Mouse (Mus musculus): ENCODE results near the gene Galnt11. TPM values are rescaled to one million over a fixed set of nuclear protein-coding genes. Genes with fewer than 3 reads are reported as not detected.
A peak's percentile ranks its signal among the peaks of the same experiment; 100 is the strongest.
"Not testable (repeated sequence)": the region's sequence is repeated elsewhere in the genome, so short reads cannot be mapped to it uniquely, and the experiment has no call there.

The Galnt11 gene
- 38.1 and 41.5 TPM in 2 replicates for total RNA-seq (2021)
- long read RNA-seq, experiment 1, transcript Galnt11-201 (12 exons, 2,552 nt): major isoform, 76 of 98 reads
- long read RNA-seq, experiment 1, partial matches to known transcripts: 3 of 98 reads
- long read RNA-seq, experiment 1, other reads (novel, unspliced or antisense): 17 of 98 reads
- long read RNA-seq, experiment 2, transcript Galnt11-201 (12 exons, 2,552 nt): major isoform, 59 of 92 reads
- long read RNA-seq, experiment 2, partial matches to known transcripts: 4 of 92 reads
- long read RNA-seq, experiment 2, other reads (novel, unspliced or antisense): 28 of 92 reads

- DNase-seq: no peak
These were observed at the start of gene Galnt11 for GRCm38 (mm10) chr5:25221604-25222003. Gene Galnt11 (plus strand): TSS chr5:25221904.

- DNase-seq: not testable (repeated sequence)
These were observed 43.8 kb upstream of the Galnt11 start for GRCm38 (mm10) chr5:25177937-25178336.

DNA sequence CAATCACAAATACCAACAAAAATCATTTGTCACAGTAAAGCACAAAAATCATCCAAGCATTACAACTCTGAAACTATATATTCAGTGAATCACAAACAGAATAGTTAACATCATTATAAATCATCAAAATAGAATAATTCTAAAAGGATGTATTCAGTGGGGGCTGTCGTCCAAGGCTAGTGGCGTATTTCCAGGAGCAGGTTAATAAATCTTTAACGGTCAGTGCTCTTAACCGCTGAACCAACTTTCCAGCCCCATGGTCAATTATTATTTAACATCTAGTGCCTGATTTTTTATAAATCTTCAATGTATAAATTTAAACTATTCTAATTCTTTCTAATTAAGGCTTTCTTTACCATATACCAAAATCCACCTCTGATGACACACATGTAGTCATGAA, 43.2 kb upstream of the Galnt11 start:
- DNase-seq: not testable (repeated sequence)

- DNase-seq: no peak
These were observed 42.4 kb upstream of the Galnt11 start for GRCm38 (mm10) chr5:25179284-25179683.

GRCm38 (mm10) chr5:25179936-25180488, 41.7 kb upstream of the Galnt11 start:
- no peak for DNase-seq

- DNase-seq: peak; percentile 23
These were observed 40.6 kb upstream of the Galnt11 start, which contains the start of gene Galntl5 for GRCm38 (mm10) chr5:25181004-25181531. Gene Galntl5 (plus strand): TSS chr5:25181460.

- no peak for DNase-seq
These were observed 38.1 kb upstream of the Galnt11 start for GRCm38 (mm10) chr5:25183595-25183994.

DNA sequence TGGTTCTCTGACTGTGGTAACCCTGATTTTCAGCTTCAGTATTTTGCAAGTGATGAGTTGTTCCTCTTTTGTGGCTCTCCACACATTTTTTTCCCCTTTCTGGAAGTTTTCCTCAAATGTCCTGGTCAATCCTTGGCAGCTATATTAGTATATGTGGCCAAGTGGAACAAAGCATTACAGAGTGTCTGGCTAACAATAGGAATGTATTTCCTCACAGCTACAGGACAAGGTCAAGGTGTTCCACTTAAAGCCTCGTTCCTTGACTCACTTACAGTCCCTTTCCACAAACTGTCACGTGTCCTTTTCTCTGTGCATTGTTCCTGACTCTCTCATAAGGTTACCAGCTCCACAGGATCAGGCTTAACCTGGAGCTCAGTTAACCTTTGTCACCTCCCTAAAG, 37.1 kb upstream of the Galnt11 start:
- no peak for DNase-seq

DNA sequence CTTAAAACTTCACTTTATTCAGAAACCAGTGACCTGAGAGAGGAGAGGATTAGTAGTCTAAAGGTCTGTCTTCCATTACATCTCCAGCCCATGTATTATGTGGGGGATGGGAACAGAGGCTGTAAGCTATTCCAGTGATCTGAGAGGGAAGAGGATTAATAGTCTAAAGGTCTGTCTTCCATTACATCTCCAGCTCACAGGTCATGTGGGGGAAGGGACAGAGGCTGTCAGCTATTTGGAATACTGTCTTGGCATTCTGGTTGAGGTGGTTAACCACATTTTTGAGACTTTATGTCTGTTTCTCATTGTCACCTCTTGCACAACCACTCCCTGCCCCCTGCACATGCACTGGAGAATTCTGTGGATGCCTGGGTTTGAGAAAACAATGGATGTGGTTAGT, 34.0 kb upstream of the Galnt11 start:
- no peak for DNase-seq

DNA sequence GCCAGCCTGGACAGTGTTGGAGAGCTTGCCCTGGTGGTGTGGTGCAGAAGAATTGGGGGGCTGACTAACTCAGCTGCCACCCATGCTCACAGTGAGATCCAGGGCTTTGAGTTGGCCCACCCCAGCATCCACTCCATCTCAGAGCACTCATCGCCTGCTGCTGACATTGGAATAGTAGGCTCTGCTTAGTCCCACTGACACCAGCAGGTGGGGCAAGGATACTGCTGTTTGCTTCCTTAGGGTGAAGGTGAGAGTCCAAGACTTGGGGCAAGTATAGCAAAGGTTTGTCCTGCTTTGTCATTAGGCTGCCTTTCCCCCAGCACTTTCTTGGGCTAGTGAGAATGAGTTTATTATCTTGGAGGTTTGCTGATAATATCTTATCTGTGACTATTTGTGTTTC, 32.9 kb upstream of the Galnt11 start:
- peak; percentile 50 for DNase-seq

GRCm38 (mm10) chr5:25190521-25190920, 31.2 kb upstream of the Galnt11 start:
- DNase-seq: peak; percentile 38

DNA sequence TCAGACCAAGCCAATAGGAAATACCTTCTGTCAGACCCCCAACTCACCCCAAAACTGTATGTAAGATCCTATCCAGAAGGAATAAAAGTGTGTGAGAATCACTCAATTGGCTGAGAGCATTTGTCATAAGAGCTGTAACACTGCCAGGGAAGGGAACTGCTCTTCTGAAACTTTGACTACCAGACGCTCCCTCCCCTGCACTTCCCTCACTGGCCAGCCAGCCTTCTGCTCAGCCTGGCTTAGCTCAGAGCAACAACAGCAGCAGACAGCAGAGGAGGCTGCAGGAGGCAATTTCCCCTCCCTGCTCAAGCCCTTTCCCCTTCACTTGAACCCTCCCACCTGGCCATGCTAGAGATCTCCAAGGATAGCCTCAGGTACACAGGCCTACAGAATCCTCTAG, 9.8 kb upstream of the Galnt11 start:
- no peak for DNase-seq

GRCm38 (mm10) chr5:25213216-25213615, 8.5 kb upstream of the Galnt11 start:
- not testable (repeated sequence) for DNase-seq

DNA sequence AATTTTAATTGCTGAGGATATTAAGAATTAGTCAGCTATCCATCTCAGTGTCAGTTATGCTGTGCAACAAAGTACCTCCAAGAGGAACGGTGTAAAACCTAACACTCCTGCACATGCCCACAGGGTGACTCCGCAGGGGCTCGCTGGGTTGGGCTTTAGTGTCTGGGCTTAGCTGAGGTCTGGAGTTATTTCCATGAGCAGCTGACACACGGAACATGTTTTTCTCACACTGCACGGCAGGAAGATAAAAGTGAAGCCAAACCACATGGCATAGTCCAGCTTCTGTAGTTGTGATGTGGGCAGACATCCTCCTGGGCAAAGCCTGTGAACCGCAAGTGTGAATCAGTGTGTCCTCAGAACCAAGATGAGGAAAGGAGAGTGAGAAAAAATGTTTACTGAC, 6.7 kb upstream of the Galnt11 start:
- no peak for DNase-seq

GRCm38 (mm10) chr5:25222752-25223702, 1.3 kb downstream of the Galnt11 start, which contains the start of gene E130116L18Rik:
Gene E130116L18Rik (minus strand): TSS chr5:25223153.
- DNase-seq: peak; percentile 95

DNA sequence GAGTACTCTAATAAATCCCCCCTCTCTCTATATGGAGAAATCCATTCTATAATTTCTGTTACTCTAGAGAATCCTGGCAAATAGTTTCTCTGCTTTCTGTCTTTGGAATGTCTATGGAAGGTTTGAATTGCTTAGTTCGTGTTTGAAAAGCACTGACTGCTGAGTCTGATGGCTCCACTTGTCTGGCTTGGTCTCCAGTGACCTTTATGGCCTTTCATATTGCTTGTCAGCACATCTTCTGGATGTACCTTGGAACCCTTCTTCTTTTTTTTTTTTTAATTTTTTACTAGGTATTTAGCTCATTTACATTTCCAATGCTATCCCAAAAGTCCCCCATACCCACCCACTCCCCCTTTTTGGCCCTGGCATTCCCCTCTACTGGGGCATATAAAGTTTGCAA, 2.7 kb downstream of the Galnt11 start:
- not testable (repeated sequence) for DNase-seq

DNA sequence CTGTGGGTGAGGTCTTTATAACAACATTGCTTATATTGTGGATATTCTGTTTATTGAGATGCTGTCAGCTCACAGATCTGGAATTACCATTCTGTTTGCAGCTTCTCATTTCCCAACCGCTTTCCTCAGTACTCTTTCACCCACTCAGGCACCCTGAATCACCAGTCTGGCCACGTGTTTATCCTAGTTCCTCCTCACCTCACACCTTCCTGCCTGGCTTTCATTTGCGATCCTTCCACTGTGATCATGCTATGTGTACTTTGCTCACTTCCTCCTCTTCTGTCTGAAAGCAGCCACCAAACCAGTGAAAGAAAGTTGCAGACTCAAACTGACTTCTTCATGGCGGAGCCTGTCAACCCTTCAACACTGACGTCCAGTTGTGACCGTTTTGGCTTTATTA, 21.4 kb downstream of the Galnt11 start:
- no peak for DNase-seq

- DNase-seq: no peak
These were observed 24.2 kb downstream of the Galnt11 start for GRCm38 (mm10) chr5:25245806-25246472.

DNA sequence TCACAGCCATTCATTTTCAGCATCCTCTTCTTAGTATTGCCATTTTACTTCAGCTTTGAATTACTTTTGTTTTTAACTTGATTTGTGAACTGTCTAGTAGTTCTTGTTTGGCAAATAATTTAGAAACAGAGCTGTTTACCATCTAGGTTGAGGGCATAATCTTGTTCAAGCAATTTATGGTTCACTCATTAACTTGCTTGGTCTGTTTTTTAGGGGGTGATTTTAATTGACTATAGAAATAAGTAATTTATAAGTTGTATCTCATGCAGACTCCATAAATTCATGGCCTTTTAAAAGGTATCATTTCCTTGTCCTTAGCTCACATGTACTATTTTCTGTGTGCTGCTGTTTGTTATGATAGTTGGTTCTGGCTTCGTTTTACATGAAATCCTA, 24.8 kb downstream of the Galnt11 start:
- DNase-seq: no peak

DNA sequence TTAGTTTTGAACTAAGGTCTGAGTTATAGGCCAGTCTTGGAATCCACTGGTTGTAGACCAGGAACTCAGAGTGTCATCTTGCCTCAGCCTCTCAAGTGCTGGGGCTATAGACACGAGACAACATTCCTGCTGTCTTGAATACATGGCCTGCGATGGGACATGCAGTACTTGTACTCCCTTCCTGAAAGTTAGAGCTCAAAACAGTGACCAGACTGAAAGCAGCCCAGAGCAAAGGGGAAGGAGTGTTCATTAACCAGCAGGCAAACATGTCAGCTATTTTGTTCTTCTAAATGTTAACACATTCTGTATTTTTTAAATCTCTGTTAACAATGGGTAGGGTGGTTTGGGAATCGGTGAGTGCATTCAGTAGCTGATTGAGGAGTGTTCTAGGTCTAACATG, 25.3 kb downstream of the Galnt11 start:
- DNase-seq: no peak

- DNase-seq: no peak
These were observed 30.7 kb downstream of the Galnt11 start for GRCm38 (mm10) chr5:25252423-25252822.

All from adrenal gland, postnatal 14 days (tissue).